Mouse (Mus musculus) retina, postnatal 7 days (tissue): ENCODE measurements around the gene Gm4881.
"Not testable (repeated sequence)": the region's sequence is repeated elsewhere in the genome, so short reads cannot be mapped to it uniquely, and the experiment has no call there.

ENCODE experiments used
- DNase-seq: peaks from one replicate; pipeline ENCODE4 v3.0.0-alpha.2; 2012; ENCODE audit warnings: low read depth, low spot score

Gene Gm4881

GRCm38 (mm10) chr7:24896269-24896668 is 48.0 kb downstream of the Gm4881 start:
- no peak for DNase-seq

- DNase-seq, result not testable (repeated sequence)
Measured at GRCm38 (mm10) chr7:24895749-24896148, 48.5 kb downstream of the Gm4881 start.

GRCm38 (mm10) chr7:24892125-24892583 is 52.1 kb downstream of the Gm4881 start:
- DNase-seq, result no peak

- DNase-seq, result no peak
Measured at GRCm38 (mm10) chr7:24891241-24892124, 52.8 kb downstream of the Gm4881 start.

GRCm38 (mm10) chr7:24890281-24891216 is 53.7 kb downstream of the Gm4881 start:
- peak; percentile 71 for DNase-seq

GRCm38 (mm10) chr7:24889431-24890220 is 54.7 kb downstream of the Gm4881 start:
- no peak for DNase-seq

- no peak for DNase-seq
Measured at GRCm38 (mm10) chr7:24887096-24887495, 57.2 kb downstream of the Gm4881 start.

GRCm38 (mm10) chr7:24886308-24886633 is 58.0 kb downstream of the Gm4881 start:
- no peak for DNase-seq

GRCm38 (mm10) chr7:24885468-24886307 is 58.6 kb downstream of the Gm4881 start:
- DNase-seq, result no peak

- DNase-seq, result no peak
Measured at GRCm38 (mm10) chr7:24884693-24885291, 59.5 kb downstream of the Gm4881 start.

GRCm38 (mm10) chr7:24883896-24884692 is 60.2 kb downstream of the Gm4881 start, which contains the start of gene Rps19:
Gene Rps19, plus strand, starts transcription at chr7:24884371.
- DNase-seq, result peak; percentile 100

- no peak for DNase-seq
Measured at GRCm38 (mm10) chr7:24882416-24883199, 61.7 kb downstream of the Gm4881 start.

GRCm38 (mm10) chr7:24879620-24880019 is 64.7 kb downstream of the Gm4881 start:
- no peak for DNase-seq

- no peak for DNase-seq
Measured at GRCm38 (mm10) chr7:24877588-24877987, 66.7 kb downstream of the Gm4881 start.
